Mouse (Mus musculus): ENCODE data around the gene Pnrc2.

Gene Pnrc2

DNA sequence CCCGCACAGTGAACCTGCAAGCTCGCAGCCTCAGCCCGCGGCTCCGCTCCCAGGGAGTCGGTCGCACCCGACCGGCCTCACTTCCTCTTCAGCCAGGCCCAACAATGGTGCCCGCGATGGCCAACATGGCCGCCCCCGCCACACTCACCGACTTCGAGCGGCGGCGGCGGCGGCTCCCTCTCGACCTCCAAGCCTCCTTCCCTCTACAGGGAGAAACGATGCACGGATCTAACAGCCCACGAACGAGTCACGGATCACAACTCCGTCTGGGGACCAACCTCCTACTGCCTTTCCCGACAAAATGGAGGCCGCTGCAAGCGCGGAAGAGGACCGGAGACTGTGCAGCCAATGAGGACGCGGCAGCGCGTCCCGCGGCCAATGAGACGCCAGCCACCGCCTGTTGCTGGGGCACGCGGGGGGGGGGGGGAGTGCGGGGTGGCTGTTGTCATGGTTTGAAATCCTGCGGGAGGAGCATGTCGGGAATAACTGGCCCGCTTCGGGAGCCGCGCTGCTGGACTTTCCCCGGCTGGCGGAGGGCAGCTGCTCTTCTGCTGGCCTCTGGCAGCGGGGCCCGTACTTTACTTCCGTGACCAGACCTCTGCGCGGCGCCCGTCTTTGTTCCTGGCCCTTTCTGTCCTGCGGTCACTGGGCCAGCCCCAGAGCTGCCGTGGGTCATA lies at the start of gene Pnrc2:
Pnrc2 (minus strand) TSS at position 325 of the 677 bp plus-strand sequence.
- peak; percentile 72 to 86 for DNase-seq (ENCODE audit: low read depth in 1 of 2, low spot score in 2 of 2)

GRCm38 (mm10) chr4:135922190-135922589 lies 48.5 kb upstream of the Pnrc2 start:
- no peak for DNase-seq (ENCODE audit: low read depth in 1 of 2, low spot score in 2 of 2)

DNA sequence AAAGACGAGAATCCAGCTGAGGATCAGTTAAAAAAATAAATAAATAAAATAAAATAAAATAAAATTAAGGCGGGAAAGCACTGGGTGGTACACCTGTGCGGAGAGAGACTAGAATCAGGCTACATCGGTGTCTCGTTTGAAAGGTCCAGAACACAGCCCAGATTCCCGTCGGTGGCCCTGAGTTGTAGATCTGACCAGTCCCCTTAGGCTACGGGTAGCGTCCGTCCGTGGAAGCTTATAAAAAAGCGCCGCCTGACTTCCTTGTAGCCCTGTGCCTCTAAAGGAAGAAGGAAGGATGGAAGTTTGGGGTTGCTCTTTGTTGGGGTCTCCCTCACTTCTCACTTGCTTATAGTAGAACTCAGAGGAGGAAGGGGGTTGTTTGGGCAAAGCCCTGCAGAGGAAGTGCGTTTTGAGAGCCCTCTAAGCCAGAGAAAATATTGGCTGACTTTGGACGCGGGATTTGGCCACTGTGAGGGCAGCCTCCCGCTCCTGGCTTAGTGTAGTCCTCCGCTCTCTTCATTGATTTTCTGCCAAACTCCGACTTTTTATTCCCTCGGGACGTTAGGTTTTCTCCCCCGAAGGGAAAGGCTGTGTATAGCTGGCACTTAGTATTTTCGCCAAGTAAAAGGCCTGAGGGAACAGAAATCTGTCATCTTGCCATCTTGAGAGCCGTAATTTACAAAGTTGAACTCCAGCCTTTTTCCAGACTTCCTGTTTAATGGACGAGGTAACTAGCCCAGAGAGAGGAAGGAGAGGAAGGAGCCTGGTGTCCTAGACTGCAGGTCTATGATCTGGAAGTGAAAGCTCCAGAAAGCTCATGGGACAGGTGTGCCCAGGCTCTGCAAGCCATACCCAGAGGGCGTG lies 47.8 kb upstream of the Pnrc2 start:
- DNase-seq (ENCODE audit: low read depth in 1 of 2, low spot score in 2 of 2), result no peak

- peak; percentile 90 to 96 for DNase-seq (ENCODE audit: low read depth in 1 of 2, low spot score in 2 of 2)
These were observed 46.9 kb upstream of the Pnrc2 start, which contains the start of gene Fuca1 for GRCm38 (mm10) chr4:135920304-135921241. Gene Fuca1 (plus strand): TSS chr4:135920735.

GRCm38 (mm10) chr4:135919280-135919639 lies 45.6 kb upstream of the Pnrc2 start:
- no peak for DNase-seq (ENCODE audit: low read depth in 1 of 2, low spot score in 2 of 2)

- DNase-seq (ENCODE audit: low read depth in 1 of 2, low spot score in 2 of 2), result peak in 1 of 2 experiments; percentile 57
These were observed 45.1 kb upstream of the Pnrc2 start for GRCm38 (mm10) chr4:135918635-135919279.

- DNase-seq (ENCODE audit: low read depth in 1 of 2, low spot score in 2 of 2), result no peak
These were observed 39.8 kb upstream of the Pnrc2 start for GRCm38 (mm10) chr4:135913433-135913832.

GRCm38 (mm10) chr4:135912835-135913234 lies 39.2 kb upstream of the Pnrc2 start:
- no peak for DNase-seq (ENCODE audit: low read depth in 1 of 2, low spot score in 2 of 2)

DNA sequence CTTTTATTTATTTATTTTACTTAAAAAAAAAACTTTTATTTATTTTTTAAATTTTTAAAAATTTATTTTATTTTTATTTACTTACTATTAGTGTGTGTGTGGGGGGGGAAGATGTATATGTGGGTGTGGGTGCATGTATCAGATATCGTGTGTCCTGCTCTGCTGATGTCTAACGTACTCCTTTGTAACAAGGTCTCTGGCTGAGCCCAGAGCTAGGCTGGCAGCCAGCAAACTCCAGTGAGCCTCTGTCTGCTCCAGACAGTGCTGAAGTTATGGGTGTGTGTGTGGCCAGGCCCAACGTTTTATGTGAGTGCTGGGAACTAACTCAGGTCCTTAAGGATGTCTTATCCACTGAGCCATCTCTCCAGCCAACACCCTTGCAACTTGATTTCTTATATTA lies 38.5 kb upstream of the Pnrc2 start:
- no peak for DNase-seq (ENCODE audit: low read depth in 1 of 2, low spot score in 2 of 2)

DNA sequence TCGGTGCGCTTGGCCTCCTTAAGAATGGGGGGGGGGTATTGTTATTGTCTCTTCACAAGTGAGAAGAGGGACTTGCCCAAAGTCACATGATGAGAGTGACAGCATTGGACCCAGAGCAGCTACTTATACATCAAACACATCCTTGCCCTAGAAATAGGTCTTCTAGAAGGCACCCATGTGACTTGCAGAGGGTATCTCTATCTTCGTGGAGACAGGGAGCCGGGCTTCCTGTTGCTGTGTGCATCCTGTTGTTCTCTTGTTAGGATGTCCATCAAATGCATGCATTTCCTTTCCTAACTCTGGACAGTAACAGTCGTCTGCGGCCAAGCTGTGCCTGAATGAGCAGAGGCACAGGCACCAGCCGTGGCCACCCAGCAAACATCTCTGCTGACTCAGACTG lies 37.9 kb upstream of the Pnrc2 start:
- DNase-seq (ENCODE audit: low read depth in 1 of 2, low spot score in 2 of 2), result no peak

GRCm38 (mm10) chr4:135909326-135910066 lies 35.8 kb upstream of the Pnrc2 start:
- no peak for DNase-seq (ENCODE audit: low read depth in 1 of 2, low spot score in 2 of 2)

DNA sequence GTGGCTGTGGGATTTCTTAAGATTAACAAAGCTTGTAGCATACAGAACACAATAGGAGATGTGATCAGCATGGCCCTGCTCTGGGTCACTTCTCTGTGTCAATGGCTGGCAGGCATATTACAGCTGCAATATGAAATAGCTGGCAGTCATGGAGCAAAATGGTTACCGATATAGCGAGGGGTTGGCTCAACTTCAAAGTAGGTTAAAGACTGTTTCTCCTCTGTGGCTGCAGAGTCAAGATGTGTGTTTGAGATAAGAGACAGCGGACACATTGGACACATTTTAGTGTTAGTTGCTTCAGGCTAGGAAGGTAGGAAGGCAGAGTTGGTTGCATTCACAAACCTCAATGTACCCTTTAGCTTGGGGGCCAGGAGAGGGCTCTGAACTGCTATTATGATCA lies 33.0 kb upstream of the Pnrc2 start:
- DNase-seq (ENCODE audit: low read depth in 1 of 2, low spot score in 2 of 2), result no peak

GRCm38 (mm10) chr4:135904810-135905209 lies 31.2 kb upstream of the Pnrc2 start:
- no peak for DNase-seq (ENCODE audit: low read depth in 1 of 2, low spot score in 2 of 2)

GRCm38 (mm10) chr4:135902606-135903242 lies 29.1 kb upstream of the Pnrc2 start:
- DNase-seq (ENCODE audit: low read depth in 1 of 2, low spot score in 2 of 2), result no peak

- no peak for DNase-seq (ENCODE audit: low read depth in 1 of 2, low spot score in 2 of 2)
These were observed 26.4 kb upstream of the Pnrc2 start for GRCm38 (mm10) chr4:135900008-135900407.

DNA sequence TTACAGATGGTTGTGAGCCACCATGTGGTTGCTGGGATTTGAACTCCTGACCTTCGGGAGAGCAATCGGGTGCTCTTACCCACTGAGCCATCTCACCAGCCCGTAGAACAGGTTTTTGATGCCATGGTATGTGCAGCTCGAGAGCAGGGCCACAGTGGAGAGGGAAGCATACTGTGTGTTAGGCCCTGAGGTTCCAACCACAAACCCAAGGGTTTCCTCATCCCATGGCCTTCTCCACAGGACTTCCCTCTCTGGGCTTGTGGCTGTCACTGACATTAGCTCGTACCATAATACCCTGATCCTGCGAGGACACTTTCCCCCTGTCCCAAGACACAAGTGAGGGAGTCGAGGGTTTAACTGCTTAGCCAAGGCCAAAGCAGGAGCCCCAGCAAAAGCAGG lies 25.4 kb upstream of the Pnrc2 start:
- peak in 1 of 2 experiments; percentile 64 for DNase-seq (ENCODE audit: low read depth in 1 of 2, low spot score in 2 of 2)

DNA sequence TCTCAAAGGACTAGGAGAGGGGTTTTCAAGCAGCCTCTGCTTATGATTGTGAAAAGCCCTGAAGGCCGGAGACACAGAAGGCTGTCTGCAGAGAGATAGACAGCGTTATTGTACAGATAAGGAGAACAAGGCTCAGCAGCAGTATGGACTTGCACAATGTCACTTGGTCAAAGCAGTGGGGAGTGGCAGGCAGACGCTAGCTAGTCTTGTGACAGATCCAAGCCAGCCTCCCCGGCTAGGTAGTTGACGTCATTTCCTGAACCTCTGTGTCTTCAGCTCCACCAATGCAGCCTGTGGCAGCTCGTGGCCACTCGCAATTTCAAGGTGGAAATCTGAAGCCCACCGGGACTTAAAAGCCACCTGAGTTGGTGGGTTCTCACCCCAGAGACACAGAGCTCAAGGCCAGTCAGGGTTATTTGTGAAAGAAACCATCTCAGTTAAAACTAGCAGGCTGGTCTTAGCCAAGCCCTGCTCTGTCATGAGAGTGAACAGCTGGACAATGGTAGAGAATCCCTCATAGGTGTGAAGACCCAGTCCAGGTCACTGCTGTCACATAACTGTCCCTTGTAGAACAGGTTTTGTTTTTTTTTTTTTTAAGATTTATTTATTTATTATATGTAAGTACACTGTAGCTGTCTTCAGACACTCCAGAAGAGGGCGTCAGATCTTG lies 24.9 kb upstream of the Pnrc2 start:
- peak; percentile 76 to 79 for DNase-seq (ENCODE audit: low read depth in 1 of 2, low spot score in 2 of 2)

GRCm38 (mm10) chr4:135896157-135896556 lies 22.5 kb upstream of the Pnrc2 start:
- no peak for DNase-seq (ENCODE audit: low read depth in 1 of 2, low spot score in 2 of 2)

- no peak for DNase-seq (ENCODE audit: low read depth in 1 of 2, low spot score in 2 of 2)
These were observed 21.5 kb upstream of the Pnrc2 start, which contains the start of gene Cnr2 for GRCm38 (mm10) chr4:135895071-135895571. Gene Cnr2 (plus strand): TSS chr4:135895394.
